Mouse (Mus musculus): ENCODE measurements around the gene Itsn1.

DNA sequence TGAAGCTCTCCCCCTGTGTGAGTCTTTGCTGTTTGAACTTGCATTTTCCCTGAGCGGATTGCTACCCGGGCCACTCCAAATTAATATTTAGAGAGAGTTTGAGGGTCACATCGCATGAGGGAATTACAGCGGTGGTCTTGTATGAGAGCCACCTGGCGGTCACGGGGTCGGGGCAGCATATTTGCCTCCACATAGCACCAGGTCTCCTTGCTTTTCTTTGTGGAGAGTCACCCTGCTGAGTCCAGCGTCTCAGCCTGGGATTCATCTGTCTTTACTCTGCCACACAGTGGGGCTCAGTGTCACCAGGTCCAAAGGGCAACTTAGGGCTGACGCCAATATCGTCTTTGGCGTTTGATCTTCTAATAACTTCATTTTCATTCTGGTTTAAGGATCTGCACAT lies 171.2 kb downstream of the Itsn1 start:
- TF ChIP-seq CTCF (IDR thresholded peaks at IDR 0.05; ENCODE audit: insufficient read depth, low read length) (no peak), POLR2A (IDR thresholded peaks at IDR 0.05; ENCODE audit: borderline replicate concordance, extremely low read depth, low read depth, low read length) (no peak)
